Mouse (Mus musculus) spleen, postnatal 14 days (tissue): ENCODE data around the gene Rrbp1.

Source experiments
- DNase-seq, 2 experiments: peaks; one replicate each; pipeline ENCODE4 v3.0.0; 2021 to 2022; ENCODE audit warnings: low spot score in 2 of 2

Gene Rrbp1

GRCm38 (mm10) chr2:143916229-143916628 lies 94.8 kb downstream of the Rrbp1 start:
- DNase-seq: no peak

GRCm38 (mm10) chr2:143915600-143916135 lies 95.4 kb downstream of the Rrbp1 start:
- no peak for DNase-seq

GRCm38 (mm10) chr2:143914760-143915599 lies 96.1 kb downstream of the Rrbp1 start, which contains the start of gene Dstn:
Dstn (plus strand) TSS chr2:143915320.
- DNase-seq: peak; percentile 92 to 94

GRCm38 (mm10) chr2:143914221-143914620 lies 96.8 kb downstream of the Rrbp1 start:
- no peak for DNase-seq

GRCm38 (mm10) chr2:143912199-143912598 lies 98.9 kb downstream of the Rrbp1 start:
- no peak for DNase-seq

- DNase-seq: no peak
Observed at GRCm38 (mm10) chr2:143909230-143909629, 101.8 kb downstream of the Rrbp1 start.

- no peak for DNase-seq
Observed at GRCm38 (mm10) chr2:143904896-143905295, 106.2 kb downstream of the Rrbp1 start.

- DNase-seq: no peak
Observed at GRCm38 (mm10) chr2:143903376-143904045, 107.6 kb downstream of the Rrbp1 start.

- DNase-seq: no peak
Observed at GRCm38 (mm10) chr2:143900821-143901351, 110.2 kb downstream of the Rrbp1 start.

- no peak for DNase-seq
Observed at GRCm38 (mm10) chr2:143899470-143900220, 111.4 kb downstream of the Rrbp1 start.
